Mouse (Mus musculus): Measurements from ENCODE around the gene Atg16l2.

Gene Atg16l2

GRCm38 (mm10) chr7:101292086-101292485 is 10.0 kb downstream of the Atg16l2 start:
- no peak for DNase-seq (ENCODE audit: low spot score)

GRCm38 (mm10) chr7:101291641-101292040 is 10.4 kb downstream of the Atg16l2 start:
- no peak for DNase-seq (ENCODE audit: low spot score)

GRCm38 (mm10) chr7:101291211-101291610 is 10.8 kb downstream of the Atg16l2 start:
- DNase-seq (ENCODE audit: low spot score), result no peak

GRCm38 (mm10) chr7:101290401-101290800 is 11.7 kb downstream of the Atg16l2 start:
- DNase-seq (ENCODE audit: low spot score), result no peak

- peak; percentile 65 for DNase-seq (ENCODE audit: low spot score)
Measured at GRCm38 (mm10) chr7:101288436-101288835, 13.6 kb downstream of the Atg16l2 start.

GRCm38 (mm10) chr7:101287820-101288219 is 14.2 kb downstream of the Atg16l2 start:
- DNase-seq (ENCODE audit: low spot score), result no peak

GRCm38 (mm10) chr7:101286891-101287290 is 15.2 kb downstream of the Atg16l2 start:
- no peak for DNase-seq (ENCODE audit: low spot score)

- no peak for DNase-seq (ENCODE audit: low spot score)
Measured at GRCm38 (mm10) chr7:101284504-101284903, 17.5 kb downstream of the Atg16l2 start.

- no peak for DNase-seq (ENCODE audit: low spot score)
Measured at GRCm38 (mm10) chr7:101282721-101283120, 19.3 kb downstream of the Atg16l2 start.

- no peak for DNase-seq (ENCODE audit: low spot score)
Measured at GRCm38 (mm10) chr7:101272466-101273160, 29.4 kb downstream of the Atg16l2 start.

GRCm38 (mm10) chr7:101271602-101272001 is 30.4 kb downstream of the Atg16l2 start:
- no peak for DNase-seq (ENCODE audit: low spot score)

- DNase-seq (ENCODE audit: low spot score), result no peak
Measured at GRCm38 (mm10) chr7:101267457-101268259, 34.4 kb downstream of the Atg16l2 start.

- DNase-seq (ENCODE audit: low spot score), result peak; percentile 7
Measured at GRCm38 (mm10) chr7:101263511-101263910, 38.5 kb downstream of the Atg16l2 start.

GRCm38 (mm10) chr7:101261941-101262546 is 40.0 kb downstream of the Atg16l2 start:
- DNase-seq (ENCODE audit: low spot score), result no peak

- DNase-seq (ENCODE audit: low spot score), result no peak
Measured at GRCm38 (mm10) chr7:101258482-101258881, 43.6 kb downstream of the Atg16l2 start.

GRCm38 (mm10) chr7:101253071-101253470 is 49.0 kb downstream of the Atg16l2 start:
- no peak for DNase-seq (ENCODE audit: low spot score)

- no peak for DNase-seq (ENCODE audit: low spot score)
Measured at GRCm38 (mm10) chr7:101249173-101249572, 52.9 kb downstream of the Atg16l2 start.

- no peak for DNase-seq (ENCODE audit: low spot score)
Measured at GRCm38 (mm10) chr7:101248760-101249159, 53.3 kb downstream of the Atg16l2 start.

- DNase-seq (ENCODE audit: low spot score), result no peak
Measured at GRCm38 (mm10) chr7:101236712-101237473, 65.2 kb downstream of the Atg16l2 start.

- DNase-seq (ENCODE audit: low spot score), result no peak
Measured at GRCm38 (mm10) chr7:101232716-101233115, 69.3 kb downstream of the Atg16l2 start.

- peak; percentile 29 for DNase-seq (ENCODE audit: low spot score)
Measured at GRCm38 (mm10) chr7:101231458-101231857, 70.6 kb downstream of the Atg16l2 start.

GRCm38 (mm10) chr7:101229336-101229735 is 72.7 kb downstream of the Atg16l2 start:
- no peak for DNase-seq (ENCODE audit: low spot score)
